Mouse (Mus musculus) layer of hippocampus, postnatal 25 days (tissue): Measurements from ENCODE around the gene Tmem139. TPM values are rescaled to one million over a fixed set of nuclear protein-coding genes. Genes with fewer than 3 reads are reported as not detected.
A peak's percentile ranks its signal among the peaks of the same experiment; 100 is the strongest.

ENCODE experiments used
- DNase-seq, 2 experiments: peaks; one replicate each; pipeline ENCODE4 v3.0.0; 2022; ENCODE audit warnings: mixed read lengths in 2 of 2, low spot score in 1 of 2; ENCODE audit errors: extremely low spot score in 1 of 2
- total RNA-seq, 2 experiments: library from RNA; stranded (reverse); gene quantifications; 2 replicates each; pipeline ENCODE4 v1.2.3; 2021

Gene Tmem139
- not detected for total RNA-seq

GRCm38 (mm10) chr6:42261524-42262170 lies at the start of gene Tmem139:
TSS of gene Tmem139 (plus strand) at chr6:42261970.
- DNase-seq, result no peak

- no peak for DNase-seq
Measured at GRCm38 (mm10) chr6:42215028-42215427, 46.7 kb upstream of the Tmem139 start, which contains the start of gene Tas2r144. TSS of gene Tas2r144 (plus strand) at chr6:42215328.

DNA sequence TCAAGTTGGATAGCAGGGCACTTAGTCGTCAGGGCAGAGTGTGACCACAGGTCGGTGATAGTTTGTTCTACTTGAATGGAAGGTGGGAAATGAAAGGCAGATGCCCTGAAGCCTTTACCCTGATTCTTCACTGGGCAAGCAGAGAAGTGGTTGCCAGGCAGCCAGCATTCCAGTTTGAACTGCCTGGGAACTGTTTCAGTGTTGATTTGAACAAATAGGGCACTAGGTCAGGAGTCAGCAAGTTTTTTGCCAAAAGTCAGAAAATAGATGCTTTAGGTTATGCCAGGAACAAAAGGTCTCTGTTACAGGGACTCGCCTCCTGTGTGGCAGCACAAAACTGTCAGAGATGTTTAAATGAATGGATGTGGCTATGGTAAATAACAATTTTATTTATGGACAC lies 39.5 kb upstream of the Tmem139 start:
- DNase-seq, result no peak

- DNase-seq, result no peak
Measured at GRCm38 (mm10) chr6:42225046-42225445, 36.7 kb upstream of the Tmem139 start.

GRCm38 (mm10) chr6:42227240-42228101 lies 34.3 kb upstream of the Tmem139 start:
- peak; percentile 33 to 84 for DNase-seq

DNA sequence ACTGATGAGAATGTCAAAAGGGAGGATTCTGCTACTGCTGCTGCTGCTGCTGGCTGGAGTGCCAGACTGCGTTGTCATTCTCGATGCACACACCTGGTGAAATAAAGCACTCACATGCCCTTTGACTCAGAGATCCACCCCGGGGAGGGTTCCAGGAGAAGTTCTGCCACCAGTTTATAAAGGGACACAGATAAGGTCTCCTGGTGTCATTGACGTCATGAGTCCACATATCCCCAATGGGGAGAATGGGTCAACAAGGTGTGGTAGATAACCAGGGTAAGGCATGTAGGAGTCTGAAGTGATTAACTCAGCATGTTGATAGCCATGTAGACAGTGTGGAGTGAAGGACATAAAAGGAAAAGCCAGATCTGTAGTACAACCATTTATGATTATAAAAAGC lies 32.2 kb upstream of the Tmem139 start:
- no peak for DNase-seq

DNA sequence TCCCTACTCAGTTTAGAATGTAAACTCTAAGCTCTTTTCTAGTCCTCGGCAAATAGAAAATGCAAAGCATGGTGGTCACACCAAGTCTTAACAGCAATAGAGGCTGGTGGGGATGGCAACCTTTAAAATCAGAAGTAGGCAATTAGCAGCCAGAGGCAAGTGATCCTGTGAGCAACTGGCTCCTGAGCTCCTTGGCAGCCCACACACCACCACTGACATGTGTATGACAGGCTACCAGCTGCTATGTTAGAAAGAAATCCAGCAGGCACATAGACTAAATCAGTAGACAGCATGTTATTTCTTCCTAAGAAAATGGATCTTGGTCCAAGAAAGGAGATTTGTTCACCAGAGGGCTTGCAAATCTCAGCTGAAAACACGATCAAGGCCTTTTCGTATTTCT lies 30.6 kb upstream of the Tmem139 start:
- no peak for DNase-seq

- no peak for DNase-seq
Measured at GRCm38 (mm10) chr6:42237276-42237805, 24.4 kb upstream of the Tmem139 start.

DNA sequence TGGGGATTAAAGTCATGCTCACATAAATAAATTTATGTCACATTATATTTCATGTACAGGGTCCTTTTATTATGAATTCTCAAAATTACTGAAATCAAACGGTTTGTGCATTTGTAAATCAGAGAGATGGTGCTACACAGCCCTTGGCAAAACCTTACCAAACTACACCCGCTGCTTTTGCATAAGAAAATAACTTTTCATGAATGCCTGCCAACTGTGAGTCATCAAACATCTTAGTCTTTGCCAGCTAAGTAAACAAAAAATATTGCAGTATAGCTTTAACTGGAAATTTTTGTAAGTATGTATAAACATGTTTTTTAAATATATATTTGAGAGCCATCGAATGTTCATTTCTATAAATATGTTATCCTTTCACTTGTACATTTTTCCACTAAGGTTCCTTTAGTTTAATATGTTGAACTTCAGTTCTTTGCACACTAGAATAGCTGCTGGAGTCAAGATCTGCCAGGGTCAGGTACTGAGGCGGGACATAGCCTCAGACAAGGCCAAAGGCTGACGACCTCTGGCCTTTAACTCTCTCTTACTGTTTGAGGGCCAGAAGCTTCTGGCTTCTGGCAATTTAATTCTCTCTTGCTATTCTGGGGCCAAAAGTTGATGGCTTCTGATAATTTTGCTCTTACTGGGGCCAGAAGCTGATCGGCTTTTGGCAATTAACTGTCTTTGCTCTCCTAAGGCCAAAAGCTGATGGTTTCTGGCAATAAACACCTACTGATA lies 20.3 kb upstream of the Tmem139 start:
- DNase-seq, result no peak

- peak; percentile 24 to 51 for DNase-seq
Measured at GRCm38 (mm10) chr6:42245711-42246353, 15.9 kb upstream of the Tmem139 start, which contains the start of gene Gstk1. TSS of gene Gstk1 (plus strand) at chr6:42245935.

GRCm38 (mm10) chr6:42247173-42247572 lies 14.6 kb upstream of the Tmem139 start:
- DNase-seq, result no peak

- DNase-seq, result no peak
Measured at GRCm38 (mm10) chr6:42247981-42248380, 13.8 kb upstream of the Tmem139 start.

DNA sequence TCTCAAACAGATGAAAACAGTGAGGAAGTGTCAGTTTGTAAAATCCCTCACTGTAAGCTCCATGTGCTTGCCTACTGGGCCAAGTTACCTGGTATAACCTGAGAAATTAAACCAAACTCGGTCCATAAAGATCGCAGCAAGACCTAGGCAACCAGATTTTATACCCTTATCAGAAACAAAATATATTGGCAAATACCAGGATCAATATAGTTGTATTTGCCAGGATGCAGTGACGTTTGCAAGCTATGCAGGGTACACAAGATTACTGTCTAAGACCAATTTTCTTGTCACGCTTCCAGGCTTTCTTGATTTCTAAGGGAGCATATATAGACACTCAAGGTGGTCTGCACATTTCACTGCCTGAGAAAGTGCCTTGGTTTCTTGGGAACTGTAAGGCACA lies 10.0 kb upstream of the Tmem139 start:
- DNase-seq, result no peak

DNA sequence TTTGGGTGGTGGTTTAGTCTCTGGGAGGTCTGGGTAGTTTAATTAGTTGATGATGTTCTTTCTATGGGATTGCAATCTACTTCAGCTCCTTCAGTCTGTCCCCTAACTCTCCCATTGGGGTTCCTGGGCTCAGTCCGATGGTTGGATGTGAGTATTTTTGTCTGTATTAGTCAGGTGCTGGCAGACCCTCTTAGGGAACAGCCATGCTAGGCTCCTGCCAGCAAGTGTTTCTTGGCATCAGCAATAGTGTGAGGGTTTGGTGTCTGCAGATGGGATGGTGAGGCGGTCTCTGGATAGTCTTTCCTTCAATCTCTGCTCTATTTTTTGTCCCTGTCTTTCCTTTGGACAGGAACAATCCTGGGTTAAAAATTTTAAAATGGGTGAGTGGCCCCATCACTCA lies 8.7 kb upstream of the Tmem139 start:
- no peak for DNase-seq

DNA sequence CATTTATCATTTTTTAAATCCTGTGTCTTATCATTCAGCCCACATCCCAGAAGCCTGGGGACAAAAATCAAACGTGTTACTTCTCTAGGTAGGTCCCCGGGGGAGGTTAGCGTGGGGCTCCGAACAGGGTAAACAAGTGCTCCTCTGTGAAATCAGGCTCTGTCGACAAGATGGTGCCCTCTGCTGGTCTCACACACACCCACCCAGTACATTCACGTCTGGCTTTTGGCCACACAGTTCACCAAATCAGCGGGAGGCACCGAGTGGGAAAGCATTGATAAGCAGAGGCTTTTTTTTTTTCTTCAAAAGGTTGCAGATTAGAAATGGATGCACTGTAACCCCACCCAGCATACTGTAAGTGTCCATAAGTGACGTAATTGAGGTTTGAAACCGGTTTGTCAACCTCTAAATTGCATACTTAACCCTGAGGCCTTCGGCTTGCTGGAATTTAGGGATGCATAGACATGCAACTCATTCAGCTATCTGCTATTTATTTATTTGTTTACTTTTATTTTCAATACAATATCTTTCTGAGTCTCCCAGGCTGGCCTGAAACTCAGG lies 4.4 kb upstream of the Tmem139 start:
- DNase-seq, result peak in 1 of 2 experiments; percentile 52

GRCm38 (mm10) chr6:42260430-42260829 lies 1.3 kb upstream of the Tmem139 start:
- DNase-seq, result no peak

DNA sequence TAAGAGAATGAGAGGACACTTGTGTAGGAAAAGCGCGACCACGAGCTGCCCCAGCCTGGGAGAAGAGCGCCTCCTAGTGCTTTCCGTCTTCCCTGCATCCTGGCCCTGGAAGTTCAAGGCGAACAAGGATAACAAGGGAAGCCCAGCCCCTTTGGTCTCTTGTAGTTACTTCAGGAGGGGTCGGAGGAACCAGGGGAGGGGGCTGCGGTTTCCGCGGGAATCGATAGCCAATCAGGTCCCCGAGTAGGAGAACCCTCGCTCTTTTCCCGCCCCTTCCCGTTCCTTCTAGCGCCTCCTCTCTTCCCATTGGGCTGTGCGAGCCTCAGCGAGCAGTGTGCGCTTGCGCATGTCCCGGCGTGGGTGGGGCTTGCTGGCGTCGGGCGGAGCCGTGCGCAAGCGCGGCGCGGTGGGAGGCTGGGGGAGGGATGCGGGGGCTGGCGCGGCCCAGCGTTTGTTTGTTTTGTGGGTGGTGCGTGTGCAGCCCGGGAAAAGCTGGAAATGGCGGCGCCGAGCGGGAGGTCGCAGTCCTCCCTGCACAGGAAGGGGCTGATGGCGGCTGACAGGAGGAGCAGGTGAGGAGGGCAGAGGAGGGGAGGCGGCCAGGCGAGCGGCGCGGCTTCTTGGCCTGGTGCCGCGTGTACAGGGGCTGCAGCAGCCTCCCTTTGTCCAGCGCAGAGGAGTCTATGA lies 3.0 kb downstream of the Tmem139 start, which contains the start of gene Casp2:
Gene Casp2 (plus strand): TSS at position 360 of the 687 bp plus-strand sequence.
- peak; percentile 92 to 93 for DNase-seq

DNA sequence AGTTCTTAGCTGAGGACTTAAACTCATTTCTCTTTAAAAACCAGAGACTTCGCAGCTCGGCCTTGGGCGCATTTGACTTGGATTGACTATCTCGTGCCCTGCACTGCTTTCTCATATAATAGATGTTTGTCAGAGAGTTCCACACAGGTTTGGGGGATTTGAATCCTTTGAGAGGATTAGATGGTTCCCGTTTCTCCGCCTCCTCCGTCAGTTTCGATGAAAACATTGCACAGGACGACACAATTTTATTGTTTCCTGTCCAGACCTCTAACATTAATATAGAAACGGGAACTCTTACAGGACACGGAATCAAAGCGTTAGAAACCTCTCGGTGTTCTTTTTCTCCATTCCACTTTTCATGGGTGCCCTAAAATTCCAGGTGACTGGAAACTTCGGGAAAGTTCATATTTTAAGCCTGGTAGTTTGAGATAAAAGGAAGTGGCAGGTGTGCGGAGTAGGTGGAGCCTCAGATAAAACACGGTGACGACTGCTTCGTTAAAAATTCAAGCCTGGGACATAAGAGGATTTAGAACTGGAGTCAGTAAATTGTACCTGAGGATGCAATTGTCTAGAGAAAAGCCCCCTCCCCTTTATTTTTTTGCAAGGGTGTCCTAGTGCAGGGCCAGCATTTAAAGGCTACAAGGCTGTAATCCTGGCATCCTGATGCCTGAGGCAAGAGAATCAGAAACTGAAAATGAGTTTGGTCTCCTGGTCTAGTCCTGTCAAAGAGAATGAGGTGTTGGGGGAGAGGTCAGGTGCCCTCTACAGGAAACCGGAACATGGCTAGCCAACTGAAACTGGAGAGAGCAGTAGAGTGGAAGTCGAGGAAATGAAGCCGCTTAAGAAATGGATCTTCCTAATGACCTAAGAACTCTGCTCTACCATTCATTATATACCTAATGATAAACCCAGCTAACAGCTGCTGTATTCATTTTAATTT lies 3.9 kb downstream of the Tmem139 start:
- DNase-seq, result no peak
